ENCODE assay signal across 8 mouse cellular contexts in genomic region chr5:146231655-146231996, GRCm38 (mm10). TPM values are rescaled to one million over a fixed set of nuclear protein-coding genes. Genes with fewer than 3 reads are reported as not detected.
A peak's percentile ranks its signal among the peaks of the same experiment; 100 is the strongest.
DNase-seq lines count a peak whose midpoint lies in the region; ATAC-seq lines count a peak whose summit lies in the region.

No protein-coding gene starts in this region.

- peak; percentile 34 for DNase-seq in kidney, adult 9 months
- no peak for DNase-seq in kidney, adult 11 months
- peak; percentile 52 for DNase-seq in MEL-GATA-1-ER (ENCODE audit: extremely low read depth, low read depth)
- DNase-seq in liver, embryonic 13.5 days: peak; percentile 21
- DNase-seq in thymus, postnatal 36 days: peak; percentile 55 to 65

- no peaks in the 10 kb centered on the region for H3K27me3 ChIP-seq in embryonic facial prominence, embryonic 15.5 days
- H3K27me3 ChIP-seq in hindbrain, embryonic 15.5 days: no peaks in the 10 kb centered on the region
- no peaks in the 10 kb centered on the region for H3K27me3 ChIP-seq in liver, embryonic 13.5 days
- no peaks in the 10 kb centered on the region for H3K27me3 ChIP-seq in neural tube, embryonic 12.5 days (replicated peaks)

- peak overlapping the region; percentile 77 for H3K4me2 ChIP-seq in embryonic facial prominence, embryonic 15.5 days (replicated peaks)
- peak overlapping the region; percentile 73 for H3K4me2 ChIP-seq in hindbrain, embryonic 15.5 days
- peak overlapping the region; percentile 83 for H3K4me2 ChIP-seq in liver, embryonic 13.5 days
- H3K4me2 ChIP-seq in neural tube, embryonic 12.5 days (replicated peaks): peak overlapping the region; percentile 76

- no peak for ATAC-seq in embryonic facial prominence, embryonic 15.5 days (ENCODE audit: insufficient number of reproducible peaks, low FRiP score, low TSS enrichment, low read depth)
- no peak; the same call in 1 of the 2 replicates for ATAC-seq in hindbrain, embryonic 15.5 days (ENCODE audit: low FRiP score, low read depth)
- peak; percentile 34 for ATAC-seq in liver, embryonic 13.5 days (ENCODE audit: low read depth)
- ATAC-seq in neural tube, embryonic 12.5 days (ENCODE audit: low FRiP score, low read depth): peak; percentile 46; the same call in 1 of the 2 replicates

- H3K27ac ChIP-seq in embryonic facial prominence, embryonic 15.5 days (replicated peaks): peak overlapping the region; percentile 99
- H3K27ac ChIP-seq in hindbrain, embryonic 15.5 days (replicated peaks): peak overlapping the region; percentile 98
- H3K27ac ChIP-seq in liver, embryonic 13.5 days: peak overlapping the region; percentile 92
- H3K27ac ChIP-seq in neural tube, embryonic 12.5 days: peak overlapping the region; percentile 91; the same call in 1 of the 2 replicates

- no peaks in the 10 kb centered on the region for H3K9me3 ChIP-seq in embryonic facial prominence, embryonic 15.5 days (replicated peaks)
- H3K9me3 ChIP-seq in hindbrain, embryonic 15.5 days: no peaks in the 10 kb centered on the region
- no peaks in the 10 kb centered on the region for H3K9me3 ChIP-seq in liver, embryonic 13.5 days (replicated peaks)
- H3K9me3 ChIP-seq in neural tube, embryonic 12.5 days: no peaks in the 10 kb centered on the region

- H3K9ac ChIP-seq in embryonic facial prominence, embryonic 15.5 days: peak overlapping the region; percentile 73
- peak overlapping the region; percentile 68 for H3K9ac ChIP-seq in hindbrain, embryonic 15.5 days
- H3K9ac ChIP-seq in liver, embryonic 13.5 days: peak overlapping the region; percentile 95
- peak overlapping the region; percentile 95 for H3K9ac ChIP-seq in neural tube, embryonic 12.5 days

- WGBS in embryonic facial prominence, embryonic 15.5 days: under 1% methylated on average over 19 of the region's 19 CpGs
- 0% methylated on average over 19 of the region's 19 CpGs for WGBS in hindbrain, embryonic 15.5 days
- WGBS in liver, embryonic 13.5 days (ENCODE audit: insufficient replicate concordance): 0% methylated on average over 19 of the region's 19 CpGs
- under 1% methylated on average over 19 of the region's 19 CpGs for WGBS in neural tube, embryonic 12.5 days

- H3K4me1 ChIP-seq in embryonic facial prominence, embryonic 15.5 days: peaks cover 13% of the 10 kb centered on the region
- peaks cover 33% of the 10 kb centered on the region for H3K4me1 ChIP-seq in hindbrain, embryonic 15.5 days (replicated peaks)
- peaks cover 49% of the 10 kb centered on the region for H3K4me1 ChIP-seq in liver, embryonic 13.5 days (replicated peaks)
- peaks cover 14% of the 10 kb centered on the region for H3K4me1 ChIP-seq in neural tube, embryonic 12.5 days

- H3K4me3 ChIP-seq in embryonic facial prominence, embryonic 15.5 days (replicated peaks): peak overlapping the region; percentile 78
- peak overlapping the region; percentile 68 for H3K4me3 ChIP-seq in hindbrain, embryonic 15.5 days
- peak overlapping the region; percentile 91 for H3K4me3 ChIP-seq in liver, embryonic 13.5 days (replicated peaks)
- peak overlapping the region; percentile 96 for H3K4me3 ChIP-seq in neural tube, embryonic 12.5 days

- H3K36me3 ChIP-seq in embryonic facial prominence, embryonic 15.5 days: no peaks in the 10 kb centered on the region
- no peaks in the 10 kb centered on the region for H3K36me3 ChIP-seq in hindbrain, embryonic 15.5 days
- H3K36me3 ChIP-seq in liver, embryonic 13.5 days: peaks cover 9% of the 10 kb centered on the region
- no peaks in the 10 kb centered on the region for H3K36me3 ChIP-seq in neural tube, embryonic 12.5 days

RNA-seq across cellular contexts. Expression of gene Cdk8, which starts 0.6 kb away (rescaled TPM):
- 16.2 and 17.7 TPM in 2 replicates for polyA plus RNA-seq in embryonic facial prominence, embryonic 15.5 days (2015; fragmentation: Nextera tagmentation; extraction: Ambion mirVana)
- polyA plus RNA-seq in hindbrain, embryonic 15.5 days (2015; fragmentation: Nextera tagmentation; extraction: Ambion mirVana): 19.2 and 20.7 TPM in 2 replicates
- polyA plus RNA-seq in liver, embryonic 13.5 days (2015; fragmentation: Nextera tagmentation; extraction: Ambion mirVana): 19.9 and 20.4 TPM in 2 replicates
- 31.3 and 31.8 TPM in 2 replicates for polyA plus RNA-seq in neural tube, embryonic 12.5 days (2016; fragmentation: Nextera tagmentation; extraction: Ambion mirVana)

RNA-seq across cellular contexts. Expression of gene Rnf6, which starts 10.3 kb away (rescaled TPM):
- 49.4 and 51.5 TPM in 2 replicates for polyA plus RNA-seq in embryonic facial prominence, embryonic 15.5 days (2015; fragmentation: Nextera tagmentation; extraction: Ambion mirVana)
- polyA plus RNA-seq in hindbrain, embryonic 15.5 days (2015; fragmentation: Nextera tagmentation; extraction: Ambion mirVana): 26.7 and 30.8 TPM in 2 replicates
- 21.3 and 28.2 TPM in 2 replicates for polyA plus RNA-seq in liver, embryonic 13.5 days (2015; fragmentation: Nextera tagmentation; extraction: Ambion mirVana)
- polyA plus RNA-seq in neural tube, embryonic 12.5 days (2016; fragmentation: Nextera tagmentation; extraction: Ambion mirVana): 26.5 and 26.6 TPM in 2 replicates

RNA-seq across cellular contexts. Expression of gene 1700001J03Rik, which starts 46.5 kb away (rescaled TPM):
- not detected in 2 replicates for polyA plus RNA-seq in embryonic facial prominence, embryonic 15.5 days (2015; fragmentation: Nextera tagmentation; extraction: Ambion mirVana)
- 0.51 TPM in 1 of 2 replicates, not detected in the other for polyA plus RNA-seq in hindbrain, embryonic 15.5 days (2015; fragmentation: Nextera tagmentation; extraction: Ambion mirVana)
- polyA plus RNA-seq in liver, embryonic 13.5 days (2015; fragmentation: Nextera tagmentation; extraction: Ambion mirVana): not detected in 2 replicates
- polyA plus RNA-seq in neural tube, embryonic 12.5 days (2016; fragmentation: Nextera tagmentation; extraction: Ambion mirVana): not detected in 2 replicates

Comparison
In these comparisons a context has a peak if more than half of its experiments do, and no peak if none do; other contexts are left out.
1. ATAC-seq: peak in liver, embryonic 13.5 days (single experiment) and neural tube, embryonic 12.5 days (single experiment); none in embryonic facial prominence, embryonic 15.5 days (single experiment) and hindbrain, embryonic 15.5 days (single experiment).
2. Peak in every context shown above with its lines, with median percentiles within 50 percentile points of each other: H3K27ac ChIP-seq, H3K4me2 ChIP-seq, H3K4me3 ChIP-seq and H3K9ac ChIP-seq.